Mouse (Mus musculus) T-helper 1 cell (primary cell): ENCODE measurements around the gene Nmnat2.

Experiments used
- in situ Hi-C: fragments of 300-600 bp; cut with MboI, MseI; formaldehyde crosslinking; loops from one replicate; pipeline ENCODE4 v1.15.1; 2025; ENCODE audit warnings: high pct_unique_total_duplicates

The Nmnat2 gene

GRCm38 (mm10) chr1:152954821-152955523 is at the start of gene Nmnat2:
Gene Nmnat2, plus strand, starts transcription at chr1:152954993.
- in situ Hi-C loops, result no loop called here

GRCm38 (mm10) chr1:152913483-152914460 is 41.0 kb upstream of the Nmnat2 start:
- in situ Hi-C loops, result loop anchor here (25.0 kb wide), 1 partner anchor 1651 kb away; no protein-coding TSS in a partner anchor

DNA sequence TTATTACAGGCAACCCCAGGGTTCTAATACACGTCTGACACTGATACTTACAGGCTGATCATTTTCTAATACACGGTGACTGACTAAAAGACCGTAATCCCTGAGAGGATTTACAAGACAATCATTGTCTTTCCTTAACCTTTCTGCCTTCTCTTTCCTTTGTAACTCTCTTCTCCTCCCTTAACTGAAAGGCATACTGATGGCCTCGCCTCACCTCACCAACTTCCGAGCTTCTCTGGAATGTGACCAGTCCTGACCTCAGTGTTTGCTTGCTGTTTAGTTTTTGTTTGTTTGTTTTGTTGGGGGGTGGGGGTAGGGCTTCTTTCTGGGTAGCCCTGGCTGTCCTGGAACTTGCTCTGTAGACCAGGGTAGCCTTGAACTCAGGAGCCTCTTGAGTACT is 39.0 kb upstream of the Nmnat2 start:
- in situ Hi-C loops, result loop anchor here (25.0 kb wide), 1 partner anchor 1653 kb away; no protein-coding TSS in a partner anchor

DNA sequence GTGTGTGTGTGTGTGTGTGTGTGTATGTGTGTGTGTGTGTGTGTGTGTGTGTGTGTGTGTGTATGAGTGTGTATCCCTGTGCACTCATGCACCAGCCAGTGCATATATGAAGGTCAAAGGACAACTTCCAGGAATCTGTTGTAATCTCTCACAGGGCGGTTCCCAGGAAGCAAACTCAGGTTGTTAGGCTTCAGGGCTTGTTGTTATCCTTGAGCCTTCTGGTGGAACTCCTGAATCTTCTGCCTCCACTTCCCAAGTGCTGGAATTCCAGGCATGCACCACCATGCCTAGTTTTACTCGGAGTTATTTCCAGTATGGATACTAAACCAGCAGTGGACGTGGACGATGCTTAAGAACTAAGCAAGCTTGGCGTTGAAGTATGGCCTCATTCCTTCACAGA is 37.9 kb upstream of the Nmnat2 start:
- in situ Hi-C loops, result loop anchor here (25.0 kb wide), 1 partner anchor 1655 kb away; no protein-coding TSS in a partner anchor

DNA sequence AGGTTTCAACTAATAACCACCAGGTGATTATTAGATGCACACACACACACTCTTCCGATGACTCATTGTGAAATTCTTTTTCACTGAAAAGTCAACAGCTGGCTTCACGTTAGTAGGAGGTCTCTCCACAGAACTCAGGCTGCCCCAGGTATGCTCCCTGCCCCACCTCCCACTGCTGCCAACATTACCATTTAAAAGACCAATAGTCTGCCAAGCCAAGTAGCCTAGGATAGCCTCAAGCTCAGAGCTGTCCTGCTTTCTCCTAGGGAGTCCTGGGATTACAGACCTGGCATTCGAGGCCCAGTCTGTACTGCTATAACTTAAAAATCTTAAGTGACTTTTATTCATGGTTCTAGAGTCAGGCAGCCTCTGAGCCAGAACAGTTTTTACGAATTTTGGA is 37.2 kb upstream of the Nmnat2 start:
- in situ Hi-C loops, result loop anchor here (25.0 kb wide), 1 partner anchor 1655 kb away; no protein-coding TSS in a partner anchor

- in situ Hi-C loops, result loop anchor here (25.0 kb wide), 1 partner anchor 1659 kb away; no protein-coding TSS in a partner anchor
These were observed 33.0 kb upstream of the Nmnat2 start for GRCm38 (mm10) chr1:152921786-152922185.

GRCm38 (mm10) chr1:152933962-152934361 is 20.8 kb upstream of the Nmnat2 start:
- in situ Hi-C loops, result loop anchor here (10.0 to 25.0 kb wide), 2 partner anchors 799 to 1422 kb away; partner anchors contain the start of gene Rnf2

GRCm38 (mm10) chr1:152935476-152935875 is 19.3 kb upstream of the Nmnat2 start:
- in situ Hi-C loops, result loop anchor here (10.0 to 25.0 kb wide), 2 partner anchors 801 to 1423 kb away; partner anchors contain the start of gene Rnf2

- in situ Hi-C loops, result loop anchor here (10.0 to 25.0 kb wide), 2 partner anchors 802 to 1424 kb away; partner anchors contain the start of gene Rnf2
These were observed 18.4 kb upstream of the Nmnat2 start for GRCm38 (mm10) chr1:152936365-152936764.

DNA sequence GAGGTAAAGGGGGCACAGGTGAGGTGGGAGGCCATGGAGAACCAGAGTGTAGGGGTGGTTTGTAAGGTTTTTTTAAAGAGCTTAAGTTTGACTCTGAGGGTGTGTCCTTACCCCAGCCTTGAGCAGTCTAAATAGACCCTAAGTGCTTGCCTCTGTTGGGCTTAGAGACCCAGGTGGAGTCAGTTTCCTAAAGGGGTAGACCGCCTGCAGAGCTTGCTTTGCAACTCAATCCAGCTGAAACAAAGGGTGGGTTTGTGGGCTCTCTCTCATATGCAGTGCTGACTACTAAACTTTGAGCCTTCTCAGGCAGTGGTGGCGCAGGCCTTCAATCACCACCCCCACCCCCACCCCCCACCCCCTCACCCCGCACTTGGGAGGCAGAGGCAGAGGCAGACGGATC is 11.8 kb upstream of the Nmnat2 start:
- in situ Hi-C loops, result loop anchor here (25.0 kb wide), 1 partner anchor 1431 kb away; the partner anchor contains the start of gene Rnf2

DNA sequence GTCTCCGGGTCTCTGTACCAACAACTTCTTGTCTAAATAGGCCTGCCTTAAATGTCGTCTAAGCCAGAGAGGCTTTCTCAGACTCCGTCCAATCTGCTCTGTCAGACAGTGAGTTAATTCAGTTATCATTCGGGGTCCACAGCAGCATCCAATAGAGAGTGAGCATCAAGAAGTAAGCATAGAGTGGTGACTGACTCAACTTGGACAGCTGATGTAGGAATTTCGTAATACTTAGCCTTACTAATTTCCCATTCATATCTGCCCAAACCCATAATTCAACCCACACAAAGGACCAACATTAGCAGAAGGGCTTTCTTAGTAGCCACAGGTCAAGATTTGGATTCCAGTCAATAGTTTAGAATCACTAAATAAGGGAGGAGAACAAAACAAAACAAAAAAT is 626 bp upstream of the Nmnat2 start:
- in situ Hi-C loops, result no loop called here

DNA sequence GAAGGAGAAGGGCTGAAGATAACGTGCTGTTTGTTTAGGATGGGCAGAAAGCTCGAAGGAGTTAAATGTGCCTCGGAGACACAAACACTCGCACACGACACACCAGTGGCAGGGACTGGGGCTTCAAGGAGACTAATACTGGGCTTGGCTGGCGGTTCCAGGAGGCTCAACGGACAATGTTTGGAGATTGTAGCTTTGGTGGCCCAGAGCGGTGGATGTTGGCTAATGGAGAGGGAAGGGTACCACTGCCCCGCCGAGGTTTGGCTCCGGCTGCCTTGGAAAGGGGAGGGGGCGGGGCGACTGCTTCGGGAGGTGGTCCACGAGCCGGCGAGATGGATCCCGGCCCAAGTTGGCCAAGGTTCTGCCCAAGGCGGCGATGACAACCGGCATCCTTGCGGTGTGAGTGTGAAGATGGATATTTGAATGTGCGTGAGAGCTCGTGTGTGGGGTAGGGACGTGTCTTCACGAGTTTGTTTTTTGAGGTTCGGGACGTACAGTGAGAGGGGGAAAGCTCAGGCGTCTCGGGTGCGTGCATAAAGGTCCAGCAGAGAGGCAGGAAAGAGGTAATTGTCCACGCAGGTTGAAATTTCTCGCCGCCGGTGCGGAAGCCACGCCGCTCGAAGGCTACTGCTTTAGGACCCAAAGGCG is 895 bp downstream of the Nmnat2 start:
- in situ Hi-C loops, result no loop called here

- in situ Hi-C loops, result no loop called here
These were observed 1.4 kb downstream of the Nmnat2 start for GRCm38 (mm10) chr1:152956221-152956620.

DNA sequence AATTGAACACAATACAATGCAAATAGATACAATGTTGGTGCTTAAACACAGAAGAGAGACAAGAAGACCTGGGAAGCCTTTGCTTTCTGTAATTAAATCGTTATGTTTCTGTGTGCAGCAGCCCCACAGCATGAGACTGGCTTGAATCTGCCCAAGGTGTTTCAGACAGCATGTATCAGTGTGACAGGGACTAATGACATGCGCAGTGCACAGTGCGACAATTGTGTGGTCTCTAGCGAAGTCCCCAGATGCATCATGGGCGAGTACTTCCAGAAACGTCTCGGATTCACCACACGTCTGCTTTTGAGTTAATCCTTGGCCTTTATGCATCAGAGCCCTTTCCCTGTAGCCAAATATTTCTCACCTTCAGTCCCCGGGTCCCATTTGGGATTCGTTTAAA is 9.6 kb downstream of the Nmnat2 start:
- in situ Hi-C loops, result no loop called here

- in situ Hi-C loops, result no loop called here
These were observed 11.4 kb downstream of the Nmnat2 start for GRCm38 (mm10) chr1:152966222-152966621.

DNA sequence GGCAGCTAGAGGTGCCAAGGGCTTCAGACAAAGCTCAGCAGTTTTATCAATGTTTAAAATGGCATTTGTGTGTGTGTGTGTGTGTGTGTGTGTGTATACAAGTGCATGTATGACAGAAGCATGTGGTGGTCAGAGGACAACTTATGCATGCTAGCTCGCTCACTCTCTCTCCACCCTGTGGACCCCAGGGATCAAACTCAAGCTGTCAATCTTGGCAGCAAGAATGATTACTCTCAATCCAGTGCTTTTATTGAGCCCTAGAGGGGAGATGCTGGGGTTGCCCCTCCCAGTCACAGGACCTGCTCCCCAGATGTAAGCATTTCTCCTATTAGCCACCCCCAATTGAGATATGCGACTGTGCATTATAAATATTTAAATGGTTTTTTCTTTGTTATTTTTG is 11.9 kb downstream of the Nmnat2 start:
- in situ Hi-C loops, result no loop called here

- in situ Hi-C loops, result no loop called here
These were observed 14.3 kb downstream of the Nmnat2 start for GRCm38 (mm10) chr1:152969081-152969480.

GRCm38 (mm10) chr1:152972957-152973356 is 18.2 kb downstream of the Nmnat2 start:
- in situ Hi-C loops, result no loop called here

DNA sequence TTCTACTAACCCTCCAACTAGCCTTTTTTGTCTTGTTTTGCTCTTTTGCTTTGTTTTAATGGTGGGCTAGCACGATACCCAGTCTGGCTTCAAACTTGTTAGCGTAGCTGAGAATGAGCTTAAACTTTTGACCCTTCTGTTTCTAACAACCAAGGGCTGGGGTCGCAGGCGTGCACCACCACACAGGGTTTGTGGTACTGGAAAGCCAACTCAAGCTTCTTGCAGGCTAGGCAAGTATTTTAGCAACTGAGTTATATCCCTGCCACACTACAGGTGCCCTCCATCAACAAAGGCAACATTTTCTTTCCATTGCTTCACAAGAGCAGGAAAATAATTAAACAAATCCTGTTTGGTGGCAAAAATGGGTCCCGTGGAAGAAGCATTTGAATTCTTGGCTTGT is 18.6 kb downstream of the Nmnat2 start:
- in situ Hi-C loops, result no loop called here

- in situ Hi-C loops, result no loop called here
These were observed 19.1 kb downstream of the Nmnat2 start for GRCm38 (mm10) chr1:152973861-152974260.

DNA sequence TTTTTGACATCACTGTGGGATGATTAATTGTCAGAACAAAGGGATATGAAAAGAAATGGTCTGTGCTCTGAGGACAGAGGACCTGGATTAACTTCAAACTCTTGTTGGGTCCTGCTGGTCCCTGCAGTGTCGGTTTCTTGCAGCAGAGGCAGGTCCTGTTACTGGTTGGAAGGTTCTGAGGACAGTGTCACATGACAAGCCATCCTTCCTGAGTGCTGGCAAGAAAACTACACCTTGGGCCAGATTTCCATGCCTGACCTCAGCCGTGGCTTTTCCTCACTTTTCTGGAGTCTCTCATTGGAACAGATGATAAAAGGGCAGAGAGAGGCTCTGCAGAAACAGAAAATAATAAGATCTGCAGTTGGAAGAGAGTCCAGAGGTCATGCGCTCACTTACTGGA is 20.4 kb downstream of the Nmnat2 start:
- in situ Hi-C loops, result no loop called here
